Mouse (Mus musculus): Measurements from ENCODE around the gene L3mbtl2.
"Not testable (repeated sequence)": the region's sequence is repeated elsewhere in the genome, so short reads cannot be mapped to it uniquely, and the experiment has no call there.

L3mbtl2 gene

GRCm38 (mm10) chr15:81663697-81664561 lies at the start of gene L3mbtl2:
TSS of gene L3mbtl2 (plus strand) at chr15:81663889.
- peak; percentile 92 for DNase-seq (ENCODE audit: low read depth, low spot score)

- DNase-seq (ENCODE audit: low read depth, low spot score), result no peak
Observed at GRCm38 (mm10) chr15:81649516-81650455, 13.9 kb upstream of the L3mbtl2 start.

DNA sequence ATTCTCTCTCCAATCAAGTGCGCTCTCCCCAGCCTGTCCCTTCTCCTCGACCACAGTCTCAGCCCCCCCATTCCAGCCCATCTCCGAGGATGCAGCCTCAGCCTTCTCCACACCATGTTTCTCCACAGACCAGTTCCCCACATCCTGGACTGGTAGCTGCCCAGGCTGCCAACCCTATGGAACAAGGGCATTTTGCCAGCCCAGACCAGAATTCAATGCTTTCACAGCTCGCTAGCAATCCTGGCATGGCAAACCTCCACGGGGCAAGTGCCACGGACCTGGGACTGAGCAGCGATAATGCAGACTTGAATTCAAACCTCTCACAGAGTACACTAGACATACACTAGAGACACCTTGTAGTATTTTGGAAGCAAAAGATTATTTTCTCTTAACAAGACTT lies 13.1 kb upstream of the L3mbtl2 start:
- DNase-seq (ENCODE audit: low read depth, low spot score), result no peak

DNA sequence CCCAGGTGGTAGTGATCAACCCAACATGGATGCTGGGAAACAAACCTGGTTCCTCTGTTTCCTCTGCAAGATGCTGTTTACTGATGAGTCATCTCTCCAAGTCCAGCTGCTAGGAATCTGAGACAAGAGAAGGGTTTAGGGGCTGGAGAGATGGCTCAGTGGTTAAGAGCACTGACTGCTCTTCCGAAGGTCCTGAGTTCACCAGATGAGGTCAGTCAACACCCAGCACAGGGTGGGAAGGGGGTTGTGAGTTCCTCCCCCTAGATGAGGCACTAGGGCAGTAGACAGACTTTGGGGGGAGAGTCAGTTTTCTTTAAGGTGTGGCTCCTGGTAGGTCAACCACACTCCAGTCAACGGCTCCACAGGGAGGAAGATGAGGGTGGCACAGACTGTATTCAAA lies 2.0 kb upstream of the L3mbtl2 start:
- no peak for DNase-seq (ENCODE audit: low read depth, low spot score)

DNA sequence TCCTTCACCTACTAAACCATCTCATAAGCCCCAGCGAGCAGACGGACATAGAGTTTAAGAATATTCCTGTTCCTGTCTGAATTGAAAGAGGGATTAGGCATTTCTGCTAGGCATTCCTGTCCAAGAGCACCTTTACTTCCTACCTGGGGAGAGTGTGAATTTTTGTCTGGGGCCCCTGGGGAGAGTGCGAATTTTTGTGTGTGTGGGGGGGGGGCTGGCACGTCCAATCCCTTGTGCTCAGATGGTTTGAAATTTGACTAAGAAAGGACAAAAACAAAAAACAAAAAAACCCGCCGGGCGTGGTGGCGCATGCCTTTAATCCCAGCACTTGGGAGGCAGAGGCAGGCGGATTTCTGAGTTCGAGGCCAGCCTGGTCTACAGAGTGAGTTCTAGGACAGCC lies 408 bp upstream of the L3mbtl2 start:
- no peak for DNase-seq (ENCODE audit: low read depth, low spot score)

DNA sequence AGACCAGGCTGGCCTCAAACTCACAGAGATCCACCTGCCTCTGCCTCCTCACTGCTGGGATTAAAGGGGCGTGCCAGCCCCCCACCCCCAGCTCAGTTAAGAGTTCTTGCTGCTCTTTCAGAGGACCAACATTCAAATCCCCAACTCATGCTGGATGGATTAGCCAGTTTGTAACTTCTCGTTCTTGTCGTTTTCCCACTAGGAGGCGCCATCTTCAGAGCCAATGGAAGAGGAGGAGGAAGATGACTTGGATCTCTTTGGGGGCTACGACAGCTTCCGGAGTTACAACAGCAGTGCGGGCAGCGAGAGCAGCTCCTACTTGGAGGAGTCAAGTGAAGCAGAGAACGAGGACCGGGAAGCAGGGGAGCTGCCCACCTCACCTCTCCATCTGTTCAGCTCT lies 3.3 kb downstream of the L3mbtl2 start:
- DNase-seq (ENCODE audit: low read depth, low spot score), result no peak

- peak; percentile 53 for DNase-seq (ENCODE audit: low read depth, low spot score)
Observed at GRCm38 (mm10) chr15:81670231-81670640, 6.5 kb downstream of the L3mbtl2 start.

DNA sequence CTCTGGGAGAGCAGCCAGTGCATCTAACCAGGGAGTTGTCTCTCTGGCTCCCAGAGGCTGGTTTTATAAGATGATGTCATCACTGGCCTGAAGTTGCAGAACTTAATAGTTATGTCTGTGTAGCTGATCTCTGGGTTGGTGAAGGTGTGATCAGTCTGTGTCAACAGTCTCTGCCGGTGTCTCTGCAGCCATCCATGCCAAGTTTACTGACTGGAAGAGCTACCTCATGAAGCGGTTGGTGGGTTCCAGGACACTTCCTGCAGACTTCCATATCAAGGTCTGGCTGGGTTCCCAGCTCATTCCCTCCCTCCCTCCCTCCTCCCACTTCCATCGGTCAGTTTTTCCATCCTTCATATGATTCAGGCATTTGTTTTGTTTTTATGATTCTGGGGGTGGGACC lies 12.9 kb downstream of the L3mbtl2 start:
- DNase-seq (ENCODE audit: low read depth, low spot score), result no peak

GRCm38 (mm10) chr15:81680301-81680805 lies 16.7 kb downstream of the L3mbtl2 start:
- DNase-seq (ENCODE audit: low read depth, low spot score), result no peak

DNA sequence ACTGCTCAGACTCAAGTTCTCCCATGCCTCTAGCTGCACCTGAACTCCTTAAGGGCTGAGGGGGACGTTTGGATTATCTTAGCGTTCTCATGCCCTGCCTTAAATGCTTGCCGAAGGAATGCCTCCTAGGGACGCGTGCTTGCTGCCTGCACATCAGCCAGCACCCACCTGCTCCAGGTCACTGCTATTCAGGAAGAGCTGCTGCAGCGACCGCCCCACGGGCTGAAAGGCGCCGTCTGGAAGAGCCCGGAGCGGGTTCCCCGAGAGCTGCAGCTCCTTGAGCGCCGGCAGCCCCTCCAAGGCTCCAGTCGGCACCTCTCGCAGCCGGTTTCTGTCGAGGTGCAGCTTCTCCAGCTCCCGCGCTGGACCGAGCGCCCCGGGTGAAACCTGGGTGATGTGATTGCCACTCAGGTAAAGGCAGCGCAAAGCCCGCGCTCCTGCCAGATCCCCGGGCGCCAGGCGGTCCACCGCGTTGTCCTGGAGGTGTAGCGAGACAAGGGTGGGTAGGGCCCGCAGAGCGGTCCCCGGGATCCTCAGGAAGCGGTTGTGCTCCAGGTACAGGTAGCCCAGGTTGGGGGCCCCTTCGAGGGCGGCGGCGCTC lies 29.8 kb downstream of the L3mbtl2 start:
- no peak for DNase-seq (ENCODE audit: low read depth, low spot score)

- DNase-seq (ENCODE audit: low read depth, low spot score), result peak; percentile 85
Observed at GRCm38 (mm10) chr15:81693967-81694881, 30.5 kb downstream of the L3mbtl2 start.

GRCm38 (mm10) chr15:81694891-81695290 lies 31.2 kb downstream of the L3mbtl2 start:
- no peak for DNase-seq (ENCODE audit: low read depth, low spot score)

GRCm38 (mm10) chr15:81697175-81697574 lies 33.5 kb downstream of the L3mbtl2 start, which contains the start of gene Chadl:
TSS of gene Chadl (minus strand) at chr15:81697287.
- no peak for DNase-seq (ENCODE audit: low read depth, low spot score)

DNA sequence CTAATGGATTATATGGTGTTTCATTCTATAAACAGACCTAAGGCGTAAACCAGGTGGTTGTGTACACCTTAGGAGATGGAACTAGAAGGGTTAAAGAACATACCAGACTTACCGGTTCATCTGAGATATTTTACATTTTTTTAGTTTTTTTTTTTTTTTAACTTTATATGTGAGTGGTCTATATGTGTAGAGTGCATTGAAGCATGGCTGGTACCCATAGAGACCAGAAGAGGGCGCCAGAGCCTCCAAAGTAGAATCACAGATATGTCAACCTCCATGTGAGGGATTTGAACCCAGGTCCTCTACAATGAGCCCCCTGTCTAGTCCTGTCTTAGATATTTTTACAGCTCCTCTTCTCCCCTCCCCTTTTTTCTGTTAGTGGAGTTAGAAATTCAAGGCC lies 34.2 kb downstream of the L3mbtl2 start:
- DNase-seq (ENCODE audit: low read depth, low spot score), result peak; percentile 51

GRCm38 (mm10) chr15:81698532-81698931 lies 34.8 kb downstream of the L3mbtl2 start:
- no peak for DNase-seq (ENCODE audit: low read depth, low spot score)

- no peak for DNase-seq (ENCODE audit: low read depth, low spot score)
Observed at GRCm38 (mm10) chr15:81700161-81700560, 36.5 kb downstream of the L3mbtl2 start.

DNA sequence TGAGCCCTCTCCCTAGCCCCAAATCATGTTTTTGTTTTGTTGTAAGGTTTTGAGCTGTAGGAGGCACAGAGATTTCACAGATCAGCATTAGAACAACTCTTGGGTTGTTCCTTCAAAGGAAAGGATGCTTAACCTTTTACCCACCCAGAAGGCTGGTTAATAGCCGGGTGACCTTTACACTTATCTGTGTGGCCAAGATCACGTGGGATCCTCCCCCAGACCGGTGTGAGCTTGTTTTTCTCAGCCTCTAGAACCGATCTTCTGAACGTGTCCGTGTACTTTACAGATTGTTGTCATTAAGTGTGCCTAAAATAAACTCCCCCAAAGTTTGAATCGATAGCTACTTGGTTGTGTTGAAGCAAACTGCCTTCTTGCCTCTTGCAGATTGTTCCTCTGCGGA lies 36.9 kb downstream of the L3mbtl2 start:
- DNase-seq (ENCODE audit: low read depth, low spot score), result no peak

- not testable (repeated sequence) for DNase-seq (ENCODE audit: low read depth, low spot score)
Observed at GRCm38 (mm10) chr15:81701350-81701749, 37.7 kb downstream of the L3mbtl2 start.

GRCm38 (mm10) chr15:81702306-81703093 lies 38.8 kb downstream of the L3mbtl2 start:
- no peak for DNase-seq (ENCODE audit: low read depth, low spot score)

DNA sequence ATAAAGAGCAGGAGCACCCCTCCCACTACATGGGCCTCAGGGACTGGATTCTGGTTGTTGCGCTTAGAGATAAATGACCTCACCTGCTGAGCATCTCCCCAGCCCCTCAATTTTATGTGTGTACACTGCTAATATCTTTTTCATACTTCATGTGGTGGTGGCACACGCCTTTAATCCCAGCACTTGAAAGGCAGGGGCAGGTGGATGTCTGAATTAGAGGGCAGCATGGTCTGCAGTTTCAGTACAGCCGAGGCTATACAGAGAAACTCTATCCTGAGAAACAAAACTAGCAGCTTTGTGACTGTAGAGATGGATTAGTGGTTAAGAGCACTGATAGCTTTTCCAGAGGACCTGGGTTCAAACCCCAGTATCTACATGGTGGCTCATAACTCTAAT lies 39.4 kb downstream of the L3mbtl2 start:
- DNase-seq (ENCODE audit: low read depth, low spot score), result no peak
